Mouse (Mus musculus) forebrain, embryonic 16.5 days (tissue): ENCODE results near the gene Gngt2. TPM values are rescaled to one million over a fixed set of nuclear protein-coding genes. Genes with fewer than 3 reads are reported as not detected.

Experiments used
- ATAC-seq: fragments of 200-750 bp; cut with Nextera tagmentation; 2 replicates; pipeline ENCODE4 v1.8.0; 2017; ENCODE audit warnings: mild to moderate bottlenecking, moderate library complexity
- H3K27ac ChIP-seq: fragments of 300-500 bp; sonication (generic); 2 replicates; pipeline ENCODE4 v1.5.1; 2014; ENCODE audit warnings: low read length, control low read depth
- H3K27me3 ChIP-seq: fragments of 300-500 bp; sonication (generic); replicated peaks from 2 replicates; pipeline ENCODE4 v1.6.1; 2014; ENCODE audit warnings: low read length; ENCODE audit not compliant: control insufficient read depth, insufficient read depth
- H3K36me3 ChIP-seq: fragments of 300-500 bp; sonication (generic); 2 replicates; pipeline ENCODE4 v1.6.1; 2014; ENCODE audit not compliant: control insufficient read depth, insufficient read depth
- H3K4me1 ChIP-seq: fragments of 300-500 bp; sonication (generic); replicated peaks from 2 replicates; pipeline ENCODE4 v1.6.1; 2014; ENCODE audit warnings: low read length; ENCODE audit not compliant: control insufficient read depth, insufficient read depth
- H3K4me2 ChIP-seq: fragments of 300-500 bp; sonication (generic); 2 replicates; pipeline ENCODE4 v1.6.1; 2014; ENCODE audit warnings: mild to moderate bottlenecking, low read length, control low read depth
- H3K4me3 ChIP-seq: fragments of 300-500 bp; sonication (generic); replicated peaks from 2 replicates; pipeline ENCODE4 v1.5.1; 2014; ENCODE audit warnings: mild to moderate bottlenecking, low read length, control low read depth
- H3K9ac ChIP-seq: fragments of 300-500 bp; sonication (generic); replicated peaks from 2 replicates; pipeline ENCODE4 v1.6.1; 2014; ENCODE audit warnings: low read depth, low read length, control low read depth
- H3K9me3 ChIP-seq: fragments of 300-500 bp; sonication (generic); 2 replicates; pipeline ENCODE4 v1.6.1; 2016; ENCODE audit warnings: low read length; ENCODE audit not compliant: control insufficient read depth
- WGBS: fragments of 180-500 bp; shearing (Covaris S2); extraction: QIAGEN DNeasy Blood & Tissue Kit; methylation state at CpG from one replicate; pipeline ENCODE4 v1.1.7; 2014; 5-methylcytosine and 5-hydroxymethylcytosine counted together
- polyA plus RNA-seq: library from polyadenylated mRNA; unstranded; fragments of >200 nt; fragmentation: Nextera tagmentation; extraction: Ambion mirVana; gene quantifications from 2 replicates; pipeline ENCODE4 v1.2.1, GENCODE M21; 2015

Gngt2 gene
- 2.7 and 2.9 TPM in 2 replicates for polyA plus RNA-seq

- Histone ChIP-seq H3K27ac (no peak within 1 kb of the TSS), H3K4me3 (no peak within 1 kb of the TSS), H3K4me2 (no peak within 1 kb of the TSS), H3K4me1 (peaks cover 24% of the 10 kb centered on the region), H3K9me3 (no peaks in the 10 kb centered on the region), H3K9ac (no peak within 1 kb of the TSS), H3K27me3 (peaks cover 46% of the 10 kb centered on the region), H3K36me3 (no peaks in the 10 kb centered on the region)
- no peak for ATAC-seq
- 60% methylated on average over 10 of the region's 10 CpGs for WGBS
Observed at GRCm38 (mm10) chr11:95837059-95837458, at the start of gene Gngt2. Gngt2 (plus strand) TSS chr11:95837216.

GRCm38 (mm10) chr11:95789451-95789891, 47.5 kb upstream of the Gngt2 start:
- no peak overlapping the region for H3K27ac ChIP-seq
- WGBS: 86% methylated on average over 8 of the region's 8 CpGs
- no peaks in the 10 kb centered on the region for H3K36me3 ChIP-seq

GRCm38 (mm10) chr11:95791787-95792186, 45.2 kb upstream of the Gngt2 start:
- 70% methylated on average over 13 of the region's 13 CpGs for WGBS
- peak; percentile 45; the same call in 1 of the 2 replicates for ATAC-seq
- no peaks in the 10 kb centered on the region for H3K9me3 ChIP-seq
- H3K4me2 ChIP-seq: no peak overlapping the region
- no peaks in the 10 kb centered on the region for H3K36me3 ChIP-seq
- no peak overlapping the region for H3K9ac ChIP-seq
- peaks cover 5% of the 10 kb centered on the region for H3K4me1 ChIP-seq
- no peak overlapping the region for H3K4me3 ChIP-seq
- no peak overlapping the region for H3K27ac ChIP-seq
- H3K27me3 ChIP-seq: peaks cover 3% of the 10 kb centered on the region; the same call in 1 of the 2 replicates

More at GRCm38 (mm10) chr11:95789451-95789891, 47.5 kb upstream of the Gngt2 start:
- Histone ChIP-seq H3K27me3 (no peaks in the 10 kb centered on the region), H3K9me3 (no peaks in the 10 kb centered on the region), H3K4me1 (no peaks in the 10 kb centered on the region), H3K4me3 (no peak overlapping the region), H3K9ac (no peak overlapping the region), H3K4me2 (no peak overlapping the region)
- ATAC-seq: no peak

- Histone ChIP-seq H3K9ac (no peak overlapping the region), H3K4me2 (no peak overlapping the region), H3K27ac (no peak overlapping the region), H3K36me3 (no peaks in the 10 kb centered on the region), H3K27me3 (peaks cover 9% of the 10 kb centered on the region), H3K4me3 (no peak overlapping the region), H3K9me3 (no peaks in the 10 kb centered on the region), H3K4me1 (peaks cover 8% of the 10 kb centered on the region)
- 89% methylated on average over 8 of the region's 8 CpGs for WGBS
- no peak for ATAC-seq
Observed at GRCm38 (mm10) chr11:95792950-95793509, 44.0 kb upstream of the Gngt2 start.

- H3K27ac ChIP-seq: no peak overlapping the region
- peaks cover 10% of the 10 kb centered on the region for H3K27me3 ChIP-seq
- H3K4me3 ChIP-seq: no peak overlapping the region
- H3K36me3 ChIP-seq: no peaks in the 10 kb centered on the region
- H3K4me1 ChIP-seq: peaks cover 8% of the 10 kb centered on the region
- no peaks in the 10 kb centered on the region for H3K9me3 ChIP-seq
- H3K9ac ChIP-seq: no peak overlapping the region
- no peak overlapping the region for H3K4me2 ChIP-seq
- no peak for ATAC-seq
- WGBS: 85% methylated on average over 5 of the region's 5 CpGs
Observed at GRCm38 (mm10) chr11:95794201-95794600, 42.8 kb upstream of the Gngt2 start.

- peaks cover 8% of the 10 kb centered on the region for H3K4me1 ChIP-seq
- no peaks in the 10 kb centered on the region for H3K9me3 ChIP-seq
- ATAC-seq: no peak
- no peak overlapping the region for H3K9ac ChIP-seq
- WGBS: 72% methylated on average over 5 of the region's 5 CpGs
- H3K36me3 ChIP-seq: no peaks in the 10 kb centered on the region
- no peak overlapping the region for H3K4me3 ChIP-seq
- H3K27ac ChIP-seq: no peak overlapping the region
- no peak overlapping the region for H3K4me2 ChIP-seq
- peaks cover 10% of the 10 kb centered on the region for H3K27me3 ChIP-seq
Observed at GRCm38 (mm10) chr11:95795582-95795981, 41.4 kb upstream of the Gngt2 start.

GRCm38 (mm10) chr11:95805010-95805409, 32.0 kb upstream of the Gngt2 start:
- Histone ChIP-seq H3K4me2 (no peak overlapping the region), H3K4me1 (no peaks in the 10 kb centered on the region), H3K4me3 (no peak overlapping the region), H3K9ac (no peak overlapping the region), H3K27ac (no peak overlapping the region), H3K27me3 (no peaks in the 10 kb centered on the region), H3K36me3 (no peaks in the 10 kb centered on the region), H3K9me3 (peaks cover 7% of the 10 kb centered on the region; the same call in 1 of the 2 replicates)
- ATAC-seq: no peak
- 69% methylated on average over 5 of the region's 5 CpGs for WGBS

GRCm38 (mm10) chr11:95805527-95805926, 31.5 kb upstream of the Gngt2 start:
- Histone ChIP-seq H3K9ac (no peak overlapping the region), H3K4me1 (no peaks in the 10 kb centered on the region), H3K9me3 (peaks cover 7% of the 10 kb centered on the region; the same call in 1 of the 2 replicates), H3K27me3 (no peaks in the 10 kb centered on the region), H3K27ac (no peak overlapping the region), H3K4me3 (no peak overlapping the region), H3K4me2 (no peak overlapping the region), H3K36me3 (no peaks in the 10 kb centered on the region)
- WGBS: 73% methylated on average over 3 of the region's 3 CpGs
- no peak for ATAC-seq

- Histone ChIP-seq H3K9ac (no peak overlapping the region), H3K27me3 (no peaks in the 10 kb centered on the region), H3K4me3 (no peak overlapping the region), H3K4me1 (no peaks in the 10 kb centered on the region), H3K27ac (no peak overlapping the region), H3K9me3 (peaks cover 7% of the 10 kb centered on the region; the same call in 1 of the 2 replicates), H3K4me2 (no peak overlapping the region), H3K36me3 (no peaks in the 10 kb centered on the region)
- 93% methylated on average over 5 of the region's 5 CpGs for WGBS
- ATAC-seq: no peak
Observed at GRCm38 (mm10) chr11:95807884-95808283, 29.1 kb upstream of the Gngt2 start.
